Mouse (Mus musculus) thymus, postnatal 10 days (tissue): ENCODE measurements at regions not wholly inside any gene's neighbourhood (a gene's known extent, or its start where the extent isn't known, plus 50 kb on each side); places are given as distances from the start of the nearest gene placed in this dataset.
A peak's percentile ranks its signal among the peaks of the same experiment; 100 is the strongest.
"Not testable (repeated sequence)": the region's sequence is repeated elsewhere in the genome, so short reads cannot be mapped to it uniquely, and the experiment has no call there.

Source experiments
- DNase-seq, 2 experiments: peaks; one replicate each; pipeline ENCODE4 v3.0.0; 2021; ENCODE audit warnings: low spot score in 2 of 2

DNA sequence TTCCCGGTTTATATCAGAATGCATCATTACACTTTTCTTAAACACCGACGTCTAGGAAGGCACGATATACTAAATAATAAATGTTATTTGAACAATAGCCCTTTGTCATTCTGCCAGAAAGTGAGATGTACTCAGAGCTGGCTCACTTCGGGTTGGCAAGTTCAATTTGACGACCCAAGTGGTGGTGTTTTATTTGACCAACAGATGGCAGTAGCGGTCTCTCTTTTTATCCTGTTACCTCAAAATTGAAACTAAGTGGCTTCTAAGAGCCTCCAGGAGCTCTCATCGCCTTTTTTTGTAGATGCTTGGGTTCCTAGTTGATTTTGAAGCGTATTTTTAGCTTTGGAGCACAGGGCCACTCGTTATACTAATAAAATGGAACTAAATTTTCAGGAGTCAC, 66.7 kb upstream of the Chmp2b start:
- DNase-seq, result peak in 1 of 2 experiments; percentile 35

DNA sequence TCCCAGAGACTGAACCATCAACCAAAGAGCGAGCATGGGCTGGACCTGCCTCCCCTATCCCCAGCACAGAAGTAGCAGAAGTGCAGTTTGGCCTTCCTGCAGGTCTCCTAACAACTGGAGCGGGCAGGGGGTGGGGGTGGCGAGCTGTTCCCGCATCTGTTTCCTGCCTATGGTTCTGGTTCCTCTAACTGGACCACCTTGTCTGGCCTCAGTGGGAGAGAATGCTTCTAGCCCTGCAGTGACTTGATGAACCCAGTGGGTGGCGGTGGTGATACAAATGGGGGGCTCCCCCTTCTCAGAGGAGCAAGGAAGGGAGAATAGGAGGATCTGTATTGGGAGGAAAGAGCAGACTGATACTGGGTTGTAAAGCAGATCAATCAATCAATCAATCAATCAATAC, 69.2 kb upstream of the Chmp2b start:
- no peak for DNase-seq

DNA sequence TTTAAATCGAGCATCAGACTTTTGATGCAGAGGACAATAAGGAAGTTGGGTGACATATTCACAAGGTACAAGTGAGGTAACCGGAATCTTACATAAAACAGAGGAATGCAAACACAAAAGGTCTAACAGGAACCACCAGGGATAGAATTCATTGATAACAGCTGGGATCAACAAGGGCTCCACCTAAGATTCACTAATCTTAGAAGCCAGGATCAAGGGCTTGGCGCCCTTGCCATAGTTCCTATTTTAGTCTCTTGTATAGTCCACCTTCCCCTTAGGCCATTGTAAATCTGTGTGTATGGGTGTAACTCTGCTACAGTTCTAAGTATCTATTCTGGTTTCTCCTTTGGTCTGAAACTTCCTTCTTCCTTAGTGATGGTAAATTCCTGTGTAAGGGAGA, 84.2 kb upstream of the Chmp2b start:
- not testable (repeated sequence) for DNase-seq

DNA sequence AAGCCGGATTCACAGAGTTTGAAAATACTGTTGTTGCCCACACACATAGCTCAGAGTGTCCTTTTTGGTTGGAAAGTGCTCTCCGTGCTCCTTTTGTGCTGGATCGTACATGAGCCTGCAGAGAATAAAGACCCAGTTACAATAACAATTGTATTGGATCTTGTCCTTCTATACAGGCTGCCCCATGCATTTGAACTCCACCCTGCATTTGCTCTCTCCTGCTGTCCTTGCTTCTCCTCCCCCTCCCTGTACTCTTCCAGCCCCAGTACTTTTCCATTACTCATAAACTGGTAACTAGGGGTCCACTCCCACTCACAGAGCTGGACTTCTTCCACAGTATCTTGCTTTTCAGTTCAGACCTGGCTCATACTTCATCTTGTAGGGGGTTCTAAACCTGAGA, 86.5 kb upstream of the Chmp2b start:
- no peak for DNase-seq

DNA sequence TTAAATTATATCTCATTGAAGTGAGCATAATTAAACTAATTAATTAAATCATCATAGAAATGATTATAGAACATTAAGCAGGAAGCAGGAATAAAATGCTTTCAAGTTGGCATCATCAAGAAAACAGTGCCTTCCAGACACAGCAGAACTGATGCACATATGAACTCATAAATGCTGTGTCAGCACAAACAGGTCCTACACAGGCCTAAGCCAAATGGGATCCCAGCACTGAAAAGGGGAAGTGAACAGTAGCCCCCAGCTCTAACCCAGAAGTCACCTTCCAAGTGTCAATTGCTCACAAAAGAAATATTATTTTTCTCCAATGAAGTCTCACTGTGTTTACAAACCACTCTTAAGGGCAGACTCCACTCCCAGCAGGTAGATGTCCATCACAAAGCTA, 93.0 kb upstream of the Chmp2b start:
- DNase-seq, result no peak

DNA sequence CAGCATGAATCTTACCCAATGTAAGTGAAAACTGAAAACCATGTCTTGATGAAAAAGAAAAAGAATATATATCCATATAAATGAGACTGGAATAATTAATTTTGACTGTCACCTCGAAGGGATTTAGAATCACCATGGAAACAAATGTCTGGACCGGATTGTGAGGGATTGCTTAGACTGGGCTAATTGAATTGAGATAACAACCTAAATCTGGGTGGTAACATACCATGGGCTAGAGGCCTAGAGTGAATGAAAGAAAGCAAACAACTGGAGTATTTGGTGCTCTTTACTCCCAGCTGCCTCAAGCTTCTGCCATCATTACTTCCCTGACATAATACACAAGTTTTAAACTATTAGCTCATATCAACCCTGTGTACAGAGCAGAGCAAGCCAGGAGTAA, 95.3 kb upstream of the Chmp2b start:
- DNase-seq, result no peak

DNA sequence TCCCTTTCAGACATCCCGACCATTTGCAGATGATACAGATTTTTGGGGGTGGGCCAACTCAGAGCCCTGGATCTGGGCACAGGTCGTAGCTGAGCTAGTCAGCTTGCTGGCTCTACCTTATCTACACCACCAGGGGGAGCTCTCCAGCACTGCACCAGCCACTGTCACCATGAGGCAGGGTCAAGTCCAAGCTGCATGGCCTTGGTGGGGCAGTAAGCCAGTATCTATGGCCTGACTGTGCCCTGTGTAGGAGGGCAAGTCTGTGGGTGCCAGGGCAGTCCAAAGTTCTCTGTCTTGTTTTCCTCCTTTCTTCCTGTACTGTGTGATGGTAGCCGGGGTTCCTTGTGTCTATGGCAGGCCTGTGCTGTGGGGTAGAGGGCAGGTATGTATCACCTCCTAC, 102.3 kb upstream of the Chmp2b start:
- DNase-seq, result peak in 1 of 2 experiments; percentile 6

DNA sequence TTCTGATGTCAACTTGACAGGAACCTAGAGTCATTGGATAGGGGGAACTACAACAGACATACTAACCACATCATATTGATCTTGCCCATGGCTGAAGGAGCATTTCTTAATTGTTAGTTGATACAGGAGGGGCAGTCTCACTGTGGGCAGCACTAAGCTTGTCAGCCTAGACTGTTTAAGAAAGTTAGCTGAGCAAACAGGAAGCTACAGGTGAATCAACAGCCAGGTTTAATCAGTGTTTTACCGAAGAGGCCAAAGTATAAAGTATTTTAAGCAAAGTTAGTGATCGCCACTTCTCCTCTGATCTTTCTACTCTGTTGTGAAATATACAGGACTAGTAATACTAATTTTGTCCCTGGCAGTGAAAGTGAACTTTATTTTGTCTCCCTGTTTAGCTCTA, 109.6 kb upstream of the Chmp2b start:
- DNase-seq, result no peak

DNA sequence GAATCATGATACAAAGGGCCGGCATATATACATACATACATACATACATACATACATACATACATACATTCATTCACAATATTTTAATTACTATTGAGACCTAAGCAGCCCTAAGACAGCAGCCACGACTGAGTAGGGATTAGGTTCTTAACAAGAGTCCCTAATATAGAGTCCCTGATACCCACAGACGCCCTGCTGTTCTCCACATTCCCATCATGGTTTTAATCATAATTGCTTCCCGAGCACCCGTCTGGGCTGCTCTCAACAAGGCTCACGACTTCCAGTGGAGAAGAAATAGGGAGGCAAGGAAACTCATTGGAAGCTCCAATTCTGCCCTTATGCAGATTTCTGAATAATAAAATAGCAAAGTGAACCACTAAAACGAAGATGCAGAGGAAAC, 120.6 kb upstream of the Chmp2b start:
- no peak for DNase-seq

DNA sequence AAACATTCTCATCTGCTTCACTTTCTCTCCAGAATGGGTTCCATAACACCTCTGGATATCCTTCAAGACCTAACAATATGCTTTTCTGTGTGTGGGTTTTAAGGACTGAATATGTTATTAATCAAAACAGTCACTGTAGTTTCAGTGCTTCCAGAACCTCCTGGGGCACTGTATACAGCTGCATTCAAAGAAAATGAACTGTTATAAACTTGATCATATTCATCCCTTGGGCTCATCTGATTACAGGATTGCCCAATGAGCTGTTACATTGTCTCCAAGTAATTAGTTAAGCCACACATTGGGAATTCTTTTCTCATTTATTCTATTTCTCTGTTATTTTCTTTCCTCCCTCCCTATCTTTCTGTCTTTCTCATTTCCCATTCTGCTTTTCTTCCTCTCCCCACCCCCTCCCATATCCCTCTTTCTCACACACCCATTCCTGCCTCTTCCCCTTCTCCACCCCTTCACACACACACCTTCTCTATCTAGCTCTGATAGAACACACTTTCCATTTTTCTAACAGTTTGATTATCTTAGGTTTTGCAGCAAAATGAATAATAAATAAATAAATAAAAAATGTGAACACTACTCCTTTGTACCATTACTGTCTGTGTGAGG, 121.3 kb upstream of the Chmp2b start:
- no peak for DNase-seq

DNA sequence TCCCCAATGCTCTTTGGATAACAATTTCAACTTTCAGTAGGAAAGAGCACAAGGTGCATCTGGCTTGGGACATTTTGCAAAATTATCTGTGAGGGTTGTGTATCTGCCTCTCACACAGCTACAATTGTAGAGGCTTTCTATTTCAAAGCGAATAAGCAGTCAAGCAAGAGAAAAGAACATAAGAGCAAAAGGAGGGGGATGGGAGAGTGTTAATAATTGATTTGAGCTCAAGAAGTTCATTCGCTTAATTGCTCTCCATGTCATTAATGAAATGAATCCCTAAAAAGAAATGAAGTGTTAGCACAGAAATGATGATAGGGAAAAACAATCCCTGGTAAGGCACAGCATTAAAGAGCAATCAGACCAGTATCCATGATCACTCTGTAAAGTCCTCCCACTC, 121.4 kb upstream of the Vgll3 start:
- DNase-seq, result no peak

DNA sequence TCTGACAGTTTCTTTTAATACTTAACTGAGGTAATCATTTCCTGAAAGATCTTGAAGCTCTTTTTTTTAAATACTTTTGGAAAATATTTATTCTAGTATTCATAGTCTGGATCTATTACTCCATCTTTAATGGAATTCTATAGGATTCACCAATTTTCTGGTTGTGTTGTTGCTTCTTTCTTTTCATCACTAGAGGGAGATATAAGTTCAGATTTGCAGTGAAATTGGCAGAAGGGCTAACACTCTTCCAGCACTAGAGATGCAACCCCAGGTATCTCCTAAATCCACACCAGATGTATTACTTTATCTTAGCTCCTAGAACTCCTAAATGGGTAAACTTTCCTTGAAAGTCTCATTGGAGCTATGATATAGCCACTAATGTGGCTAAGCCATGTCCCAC, 99.4 kb upstream of the Vgll3 start:
- DNase-seq, result no peak

DNA sequence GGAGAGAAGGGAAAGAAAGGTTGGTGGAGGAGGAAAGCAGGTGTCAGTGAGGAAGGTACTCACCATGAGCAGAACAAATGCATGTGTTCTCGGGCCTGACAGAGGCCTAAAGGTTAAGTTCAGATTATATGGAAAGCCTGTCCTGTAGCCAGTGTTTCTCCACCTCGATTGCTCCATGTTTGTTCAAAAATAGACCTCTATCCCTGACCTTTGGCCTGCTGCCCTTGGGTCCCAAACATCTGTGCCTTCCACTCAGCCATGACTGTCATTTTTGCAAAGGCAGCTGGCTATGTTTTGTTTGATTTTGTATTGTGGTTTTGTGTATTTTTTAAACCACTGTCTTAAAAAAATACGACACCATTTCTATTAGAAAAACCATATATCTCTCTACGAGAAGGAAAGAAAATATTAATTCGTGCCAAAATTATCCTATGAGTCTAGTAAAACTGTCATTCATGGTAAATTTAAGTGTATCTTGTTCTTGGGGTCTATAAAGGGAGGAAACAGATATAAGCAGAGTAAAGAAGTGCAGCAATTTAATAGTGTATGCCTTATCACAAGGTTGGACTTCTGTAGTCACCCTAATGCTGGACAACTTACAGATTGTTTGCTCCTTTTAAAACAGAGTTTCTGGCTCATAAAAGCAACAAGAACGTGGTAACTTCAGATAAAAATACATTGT, 96.1 kb upstream of the Vgll3 start:
- DNase-seq, result no peak

DNA sequence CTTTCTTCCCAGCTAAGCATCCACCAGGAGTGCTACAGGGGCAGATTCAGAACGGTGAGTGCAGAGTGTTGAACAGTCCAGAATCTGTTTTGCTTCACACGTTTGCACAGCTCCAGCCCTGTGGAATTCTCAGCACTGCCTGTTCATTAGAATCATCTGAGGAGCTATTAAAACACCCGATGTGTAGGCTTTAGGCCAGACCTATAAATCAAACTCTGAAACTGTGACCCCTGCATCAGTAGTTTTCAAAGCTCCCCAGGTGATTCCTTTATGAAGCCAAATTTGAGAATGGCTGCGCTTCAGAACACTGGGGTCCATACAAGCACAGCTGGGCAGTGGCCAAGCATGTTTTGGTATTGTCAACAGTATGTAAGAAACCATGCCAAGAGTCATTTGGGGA, 94.1 kb upstream of the Vgll3 start:
- no peak for DNase-seq

DNA sequence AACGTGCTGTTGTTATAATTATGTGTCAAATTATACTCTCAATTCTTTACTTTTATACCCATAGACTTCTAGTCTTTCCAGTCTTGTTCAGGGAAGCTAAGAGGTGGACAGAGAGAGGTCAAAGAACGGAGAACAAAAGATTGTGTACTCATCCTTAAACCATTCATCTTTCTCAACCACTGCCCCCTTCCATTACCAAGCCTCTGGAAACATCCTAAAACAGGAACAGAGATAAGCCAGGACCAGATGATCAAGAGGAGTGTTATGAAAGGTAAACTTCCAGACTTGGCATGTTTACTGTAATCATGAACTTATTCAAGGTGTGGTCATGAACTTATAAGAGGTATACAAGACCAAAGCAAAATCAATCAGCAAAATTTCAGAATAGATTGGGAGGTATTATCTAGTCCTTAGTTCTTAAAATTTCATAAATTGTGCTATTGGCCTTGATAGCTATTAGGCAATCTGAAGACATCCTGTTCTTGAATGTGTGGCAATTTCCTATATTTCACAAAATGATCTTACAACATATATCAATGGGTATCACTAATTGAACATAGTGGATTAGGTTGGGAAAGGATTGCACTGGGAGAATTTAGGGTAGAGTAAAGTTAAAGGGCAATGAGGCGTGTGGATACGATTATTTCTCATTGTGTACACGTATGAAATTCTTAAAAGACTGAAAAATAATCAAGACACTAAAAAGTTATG, 89.3 kb upstream of the Vgll3 start:
- DNase-seq, result no peak

DNA sequence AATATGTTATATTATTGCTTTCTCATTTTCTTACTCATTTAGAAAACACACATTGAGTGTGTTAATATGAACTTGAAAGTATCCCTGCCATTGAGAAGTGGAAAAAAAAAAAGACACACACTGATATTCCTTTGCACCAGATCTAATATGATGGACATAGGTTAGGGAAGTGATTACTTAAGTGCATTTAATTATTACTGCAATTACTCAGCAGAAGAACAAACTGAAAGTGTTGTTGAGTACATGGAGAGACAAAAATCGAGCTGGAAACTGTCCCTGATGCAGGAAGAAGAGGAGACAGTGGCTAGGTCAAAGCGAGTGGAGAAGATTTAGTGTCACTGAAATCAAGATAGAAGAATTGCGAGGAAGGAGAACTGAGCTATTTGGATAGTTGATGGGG, 88.8 kb upstream of the Vgll3 start:
- DNase-seq, result no peak

DNA sequence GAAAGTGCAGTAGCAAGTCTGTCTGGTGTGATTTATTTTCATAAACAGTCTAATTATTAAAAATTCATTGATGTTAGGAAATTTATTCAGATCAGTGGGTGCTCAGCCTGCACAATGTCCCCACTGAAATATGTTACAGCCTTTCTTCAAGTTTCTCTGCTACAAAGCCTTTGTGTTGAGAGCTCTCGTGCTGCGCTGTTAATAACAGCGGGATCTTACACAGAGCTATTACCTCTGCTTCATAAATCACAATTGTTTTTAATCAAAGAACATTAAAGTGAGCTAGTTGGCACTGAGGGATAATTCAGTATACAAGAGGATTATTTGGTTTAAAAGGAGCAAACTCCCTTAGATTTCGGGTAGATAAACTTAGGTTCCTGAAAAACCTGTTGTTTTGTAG, 85.7 kb upstream of the Vgll3 start:
- DNase-seq, result no peak

DNA sequence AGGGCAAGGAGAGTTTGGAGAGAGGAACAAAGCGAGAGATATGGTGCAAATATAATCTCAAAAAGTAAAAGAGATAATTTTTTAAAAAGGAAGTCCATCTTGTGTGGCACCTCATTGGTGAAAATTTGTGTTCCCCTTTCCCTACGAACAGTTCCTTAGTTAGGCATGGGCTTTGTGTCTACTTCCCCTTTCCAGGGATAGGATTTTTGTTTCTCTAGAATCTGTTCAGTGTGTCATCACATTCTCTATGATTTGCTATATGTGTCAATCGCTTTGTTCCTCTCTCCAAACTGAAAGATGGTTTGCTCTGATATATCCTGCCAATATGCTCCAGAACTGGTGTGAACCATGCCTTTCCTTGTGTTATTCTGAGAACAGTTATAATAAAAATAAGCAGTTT, 75.4 kb upstream of the Vgll3 start:
- DNase-seq, result no peak

DNA sequence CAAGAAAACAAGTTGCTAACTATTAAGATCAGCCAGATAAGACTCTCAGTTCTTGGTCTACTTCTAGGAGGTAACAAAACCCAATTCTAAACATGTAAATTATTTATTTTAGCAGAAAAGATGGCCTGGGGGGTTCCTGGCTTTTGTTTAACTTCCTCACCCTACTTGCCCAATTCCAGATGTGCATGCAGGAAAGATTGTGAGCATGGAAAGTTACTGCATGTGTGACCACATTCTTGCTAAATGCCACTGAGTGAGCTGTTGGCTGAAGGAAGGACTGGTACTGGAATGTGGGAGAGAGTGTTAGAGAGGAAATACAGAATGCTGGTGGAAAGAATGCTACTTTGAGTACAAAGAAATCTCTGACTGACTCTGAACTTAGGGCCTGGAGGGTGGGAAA, 72.1 kb upstream of the Vgll3 start:
- DNase-seq, result no peak

DNA sequence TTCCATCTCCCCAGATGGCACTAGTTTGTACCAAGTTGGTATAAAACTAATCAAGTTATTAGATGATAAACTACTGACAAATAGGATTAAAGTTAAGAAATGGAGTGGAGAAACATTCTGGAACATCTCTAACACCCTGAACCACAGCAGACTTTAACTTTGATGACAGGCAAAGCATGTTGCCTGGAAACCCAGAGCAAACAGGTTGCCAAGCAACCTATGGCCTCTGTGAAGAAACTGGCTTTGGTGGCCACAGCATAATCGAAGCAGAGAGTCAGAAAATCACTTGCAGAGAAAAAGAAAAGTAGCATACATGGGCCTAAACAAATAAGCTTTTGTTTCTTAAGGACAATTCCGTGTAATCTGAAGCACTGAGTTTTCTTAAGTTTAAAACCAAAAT, 59.4 kb upstream of the Vgll3 start:
- DNase-seq, result no peak
